Mouse (Mus musculus) lung, postnatal 0 days (tissue): ENCODE results near the gene Akr1d1.

Experiments
- CTCF ChIP-seq: IDR thresholded peaks from 2 replicates; pipeline ENCODE4 v1.5.1; 2016; ENCODE audit warnings: antibody characterized with exemption, mild to moderate bottlenecking
- EP300 ChIP-seq: IDR thresholded peaks from 2 replicates; pipeline ENCODE4 v1.6.1; 2016; ENCODE audit warnings: antibody characterized with exemption, mild to moderate bottlenecking, control low read depth

DNA sequence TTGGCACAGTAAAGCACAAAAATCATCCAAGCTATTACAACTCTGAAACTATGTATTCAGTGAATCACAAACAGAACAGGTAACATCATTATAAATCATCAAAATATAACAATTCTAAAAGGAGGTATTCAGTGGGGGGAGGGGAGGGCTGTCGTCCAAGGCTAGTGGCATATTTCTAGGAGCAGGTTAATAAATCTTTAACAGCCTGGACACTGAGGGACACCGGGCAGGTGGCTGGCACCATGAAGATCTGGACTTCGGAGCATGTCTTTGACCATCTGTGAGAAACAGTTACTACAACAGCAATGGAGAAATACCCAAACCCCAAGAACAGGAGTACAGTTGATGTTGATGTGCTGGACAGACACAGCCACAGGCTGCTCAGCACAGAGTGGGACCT, 11.2 kb downstream of the Akr1d1 start:
- TF ChIP-seq CTCF (no peak), EP300 (no peak)
